8 mouse cellular contexts compared by ENCODE assay signal in genomic region chr3:131320184-131320583, GRCm38 (mm10). TPM values are rescaled to one million over a fixed set of nuclear protein-coding genes. Genes with fewer than 3 reads are reported as not detected.
A peak's percentile ranks its signal among the peaks of the same experiment; 100 is the strongest.
DNase-seq lines count a peak whose midpoint lies in the region; ATAC-seq and TF ChIP-seq lines count a peak whose summit lies in the region.

No protein-coding gene starts in this region.

- peak; percentile 74 for DNase-seq in midbrain, embryonic 10.5 days (ENCODE audit: low spot score)
- peak; percentile 83 for DNase-seq in cerebellum, adult 8-10 months
- peak; percentile 81 for DNase-seq in gastrocnemius, adult 18-20 months (ENCODE audit: low spot score)
- DNase-seq in liver, adult 2 months (ENCODE audit: extremely low read depth, low read depth, low spot score), result peak; percentile 75
- DNase-seq in testis, postnatal 14 days (ENCODE audit: low spot score), result peak; percentile 66

- TF ChIP-seq CTCF in liver, adult 2 months (IDR thresholded peaks at IDR 0.05; ENCODE audit: low read depth, low read length), result peak; percentile 85

- no peak overlapping the region for H3K4me2 ChIP-seq in midbrain, embryonic 16.5 days (ENCODE audit: low read length)
- H3K4me2 ChIP-seq in kidney, embryonic 15.5 days, result no peak overlapping the region

- H3K27me3 ChIP-seq in midbrain, embryonic 10.5 days (ENCODE audit: low read depth, poor library complexity, severe bottlenecking), result 0 out of 2 replicates have a peak, but pooled peaks cover 3% of the 10 kb centered on the region
- H3K27me3 ChIP-seq in midbrain, embryonic 16.5 days (ENCODE audit: control insufficient read depth, insufficient read depth, low read depth, low read length), result no peaks in the 10 kb centered on the region
- no peaks in the 10 kb centered on the region for H3K27me3 ChIP-seq in kidney, embryonic 15.5 days
- no peaks in the 10 kb centered on the region for H3K27me3 ChIP-seq in liver, adult 2 months (ENCODE audit: control insufficient read depth, insufficient read depth, low read length)

- peaks cover 10% of the 10 kb centered on the region for H3K4me1 ChIP-seq in midbrain, embryonic 10.5 days
- no peaks in the 10 kb centered on the region; the same call in 1 of the 2 replicates for H3K4me1 ChIP-seq in midbrain, embryonic 16.5 days (ENCODE audit: control insufficient read depth, insufficient read depth, low read length)
- no peaks in the 10 kb centered on the region for H3K4me1 ChIP-seq in kidney, embryonic 15.5 days
- H3K4me1 ChIP-seq in liver, adult 2 months (ENCODE audit: control insufficient read depth, insufficient read depth, low read length), result no peaks in the 10 kb centered on the region

- H3K79me2 ChIP-seq in liver, adult 2 months (ENCODE audit: control insufficient read depth, insufficient read depth, low read length), result no peaks in the 10 kb centered on the region

- H3K27ac ChIP-seq in midbrain, embryonic 10.5 days (replicated peaks), result no peak overlapping the region
- no peak overlapping the region for H3K27ac ChIP-seq in midbrain, embryonic 16.5 days (ENCODE audit: low read length)
- no peak overlapping the region for H3K27ac ChIP-seq in kidney, embryonic 15.5 days
- H3K27ac ChIP-seq in liver, adult 2 months (replicated peaks; ENCODE audit: insufficient read depth, low read depth, low read length), result no peak overlapping the region

- TF ChIP-seq POLR2A in liver, adult 2 months (IDR thresholded peaks at IDR 0.05; ENCODE audit: extremely low read depth, insufficient read depth, low read length), result no peak

- 8% methylated on average over 3 of the region's 3 CpGs for WGBS in midbrain, embryonic 10.5 days
- WGBS in midbrain, embryonic 16.5 days, result 8% methylated on average over 3 of the region's 3 CpGs
- 6% methylated on average over 3 of the region's 3 CpGs for WGBS in kidney, embryonic 15.5 days
- WGBS in liver, adult 2 months, result 12% methylated on average over 3 of the region's 3 CpGs

- H3K9ac ChIP-seq in midbrain, embryonic 16.5 days (ENCODE audit: low read depth, low read length), result no peak overlapping the region
- H3K9ac ChIP-seq in kidney, embryonic 15.5 days, result no peak overlapping the region
- H3K9ac ChIP-seq in liver, adult 2 months (ENCODE audit: low read depth, low read length), result no peak overlapping the region

- ATAC-seq in midbrain, embryonic 16.5 days, result no peak
- ATAC-seq in kidney, embryonic 15.5 days (replicated peaks; ENCODE audit: low FRiP score), result 0 out of 2 replicates have a peak, but pooled peaks have one; percentile 43
- peak; percentile 65 for ATAC-seq in neutrophil, adult 5-6 weeks (ENCODE audit: extremely low read depth, insufficient number of reproducible peaks, low FRiP score, poor library complexity, severe bottlenecking)

- no peaks in the 10 kb centered on the region for H3K9me3 ChIP-seq in midbrain, embryonic 10.5 days (replicated peaks)
- H3K9me3 ChIP-seq in midbrain, embryonic 16.5 days (replicated peaks; ENCODE audit: control insufficient read depth, low read length, poor library complexity, severe bottlenecking), result no peaks in the 10 kb centered on the region
- H3K9me3 ChIP-seq in kidney, embryonic 15.5 days (replicated peaks), result no peaks in the 10 kb centered on the region

- no peaks in the 10 kb centered on the region for H3K36me3 ChIP-seq in midbrain, embryonic 10.5 days
- no peaks in the 10 kb centered on the region for H3K36me3 ChIP-seq in midbrain, embryonic 16.5 days (ENCODE audit: control insufficient read depth, insufficient read depth, low read length)
- no peaks in the 10 kb centered on the region for H3K36me3 ChIP-seq in kidney, embryonic 15.5 days
- peaks cover 8% of the 10 kb centered on the region for H3K36me3 ChIP-seq in liver, adult 2 months (ENCODE audit: control insufficient read depth, insufficient read depth, low read length)

- H3K4me3 ChIP-seq in midbrain, embryonic 10.5 days, result no peak overlapping the region
- H3K4me3 ChIP-seq in midbrain, embryonic 16.5 days (ENCODE audit: low read depth, low read length), result no peak overlapping the region
- H3K4me3 ChIP-seq in kidney, embryonic 15.5 days (replicated peaks), result no peak overlapping the region
- H3K4me3 ChIP-seq in liver, adult 2 months (ENCODE audit: insufficient read depth, low read depth, low read length), result no peak overlapping the region

RNA-seq across cellular contexts. Expression of gene Cyp2u1, which starts 17.2 kb away (rescaled TPM):
- polyA plus RNA-seq in midbrain, embryonic 10.5 days (2016; fragmentation: Nextera tagmentation; extraction: Ambion mirVana), result 1.2 and 1.8 TPM in 2 replicates
- polyA plus RNA-seq in midbrain, embryonic 16.5 days (2015; fragmentation: Nextera tagmentation; extraction: Ambion mirVana), result 7.7 and 8.1 TPM in 2 replicates
- total RNA-seq in gastrocnemius, adult 18-20 months (2021), result 10 to 100 TPM; 14.8 to 16.5 TPM
- polyA plus RNA-seq in kidney, embryonic 15.5 days (2015; fragmentation: Nextera tagmentation; extraction: Ambion mirVana), result 2.5 and 3.4 TPM in 2 replicates
- total RNA-seq in liver, adult 2 months (2014; rRNA removed), result 6.0 and 17.4 TPM in 2 replicates
- 10.4 and 21.0 TPM in 2 replicates for polyA plus RNA-seq in liver, adult 2 months (2012; rRNA removed)
- total RNA-seq in neutrophil, adult 5-6 weeks (2017), result not detected in 2 replicates

RNA-seq across cellular contexts. Expression of gene Hadh, which starts 48.3 kb away (rescaled TPM):
- polyA plus RNA-seq in midbrain, embryonic 10.5 days (2016; fragmentation: Nextera tagmentation; extraction: Ambion mirVana), result 78.5 and 79.3 TPM in 2 replicates
- polyA plus RNA-seq in midbrain, embryonic 16.5 days (2015; fragmentation: Nextera tagmentation; extraction: Ambion mirVana), result 19.1 and 19.7 TPM in 2 replicates
- total RNA-seq in gastrocnemius, adult 18-20 months (2021), result 100 to 1,000 TPM; 157 to 189 TPM
- polyA plus RNA-seq in kidney, embryonic 15.5 days (2015; fragmentation: Nextera tagmentation; extraction: Ambion mirVana), result 125 and 130 TPM in 2 replicates
- total RNA-seq in liver, adult 2 months (2014; rRNA removed), result 282 and 302 TPM in 2 replicates
- 366 and 410 TPM in 2 replicates for polyA plus RNA-seq in liver, adult 2 months (2012; rRNA removed)
- total RNA-seq in neutrophil, adult 5-6 weeks (2017), result 14.7 and 22.2 TPM in 2 replicates
